Mouse (Mus musculus): ENCODE data around the gene Armh1.

Armh1 gene

DNA sequence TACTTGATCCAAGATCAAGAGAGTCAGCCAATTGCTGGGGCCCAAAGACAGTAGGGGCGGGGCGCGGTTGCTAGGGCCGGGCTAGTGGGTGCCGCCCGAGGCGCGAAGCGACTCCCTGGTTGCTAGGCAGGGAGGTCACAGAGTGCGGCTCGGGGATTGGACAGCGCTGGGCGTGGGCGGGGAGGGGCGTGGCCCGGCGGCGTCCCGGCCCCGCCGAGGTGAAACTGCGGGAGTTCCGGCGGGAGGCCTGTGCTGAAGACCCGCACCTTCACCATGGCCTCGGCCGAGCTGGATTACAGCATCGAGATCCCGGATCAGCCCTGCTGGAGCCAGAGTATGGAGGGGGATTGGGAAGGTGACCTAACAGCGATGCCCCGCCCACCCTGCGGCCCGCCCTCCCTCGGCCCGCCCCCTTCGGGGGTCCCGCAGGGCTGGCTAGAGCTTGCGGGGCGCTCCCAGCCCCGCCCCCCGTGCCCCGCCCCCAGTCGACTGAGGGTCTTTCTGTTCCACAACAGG lies at the start of gene Armh1, which contains the start of gene Tmem53:
Gene Armh1 (minus strand): TSS at position 325 of the 516 bp plus-strand sequence.
Gene Tmem53 (plus strand): TSS at position 151 of the 516 bp plus-strand sequence.
- DNase-seq (ENCODE audit: low spot score), result peak; percentile 93

DNA sequence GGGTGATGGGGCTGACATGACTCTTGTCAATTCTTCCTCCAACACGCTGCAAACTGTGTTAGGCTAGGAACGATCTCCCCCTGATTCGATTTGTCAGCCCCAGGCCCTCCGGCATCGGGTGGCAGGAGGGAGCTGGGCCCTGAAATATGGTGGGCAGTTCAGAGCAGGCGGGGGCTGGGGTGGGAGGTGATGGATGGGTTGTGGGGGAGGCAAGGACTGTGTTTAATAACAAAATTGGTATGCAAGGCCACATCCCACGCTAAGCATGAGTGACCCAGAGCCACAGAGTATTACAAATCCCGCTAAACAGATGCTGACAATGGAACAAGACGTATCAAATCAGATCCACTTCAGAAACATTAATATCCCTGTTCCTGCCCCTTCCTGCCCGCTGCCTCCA lies 48.0 kb upstream of the Armh1 start:
- no peak for DNase-seq (ENCODE audit: low spot score)

DNA sequence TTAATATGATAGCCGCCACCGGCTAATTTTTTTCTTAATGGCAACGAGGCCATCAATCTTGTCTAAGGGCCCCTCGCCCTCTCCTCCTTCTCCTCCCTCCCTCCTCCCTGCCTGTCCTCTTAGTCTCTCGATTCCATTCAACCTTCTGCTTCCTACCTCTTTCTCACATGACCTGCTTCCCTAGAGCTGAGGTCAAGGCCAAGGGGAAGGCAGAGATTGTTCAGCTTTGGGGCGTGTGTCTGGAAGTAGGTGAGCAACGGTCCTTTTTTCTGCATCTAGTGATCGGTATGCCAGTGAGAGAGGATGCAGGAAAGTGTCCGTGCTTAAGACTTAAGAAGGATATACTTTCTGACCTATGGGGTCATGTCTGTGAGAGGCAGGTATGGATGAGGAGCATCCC lies 45.9 kb upstream of the Armh1 start:
- DNase-seq (ENCODE audit: low spot score), result no peak

DNA sequence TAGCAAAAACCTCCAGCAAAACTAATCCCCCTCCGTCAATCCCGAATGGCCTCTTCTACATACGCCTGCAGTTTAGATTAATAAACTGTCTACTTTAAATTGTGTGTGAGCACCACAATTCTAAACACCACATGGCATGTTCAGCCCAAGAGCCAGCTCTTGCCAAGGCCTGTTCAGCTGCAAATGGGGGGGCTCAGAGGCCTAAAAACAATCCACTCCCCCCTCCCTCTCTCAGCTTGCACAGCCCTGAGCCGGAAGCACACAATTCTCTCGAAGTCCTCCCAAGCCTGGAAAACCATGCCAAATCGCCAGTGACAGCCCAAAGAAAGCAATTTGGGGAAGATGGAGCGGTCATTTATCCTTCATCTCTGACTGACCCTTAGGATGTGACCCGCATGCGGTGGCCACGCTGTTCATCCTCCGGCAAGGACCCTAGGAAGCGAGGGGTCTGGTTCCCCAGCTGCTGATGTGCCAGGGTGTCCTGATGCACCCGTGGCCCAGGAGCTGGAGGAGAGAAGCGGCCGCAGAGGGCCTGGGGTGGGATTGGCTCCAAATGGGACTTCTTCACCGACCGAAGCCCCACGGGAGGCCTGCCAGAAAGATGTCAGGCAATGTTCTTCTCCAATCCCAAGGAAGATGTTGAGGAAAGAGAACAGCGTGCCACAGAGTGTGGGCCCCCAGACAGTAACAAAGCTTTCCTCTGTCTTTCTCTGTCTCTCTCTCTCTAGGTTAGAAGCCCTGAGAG lies 45.1 kb upstream of the Armh1 start:
- DNase-seq (ENCODE audit: low spot score), result no peak

DNA sequence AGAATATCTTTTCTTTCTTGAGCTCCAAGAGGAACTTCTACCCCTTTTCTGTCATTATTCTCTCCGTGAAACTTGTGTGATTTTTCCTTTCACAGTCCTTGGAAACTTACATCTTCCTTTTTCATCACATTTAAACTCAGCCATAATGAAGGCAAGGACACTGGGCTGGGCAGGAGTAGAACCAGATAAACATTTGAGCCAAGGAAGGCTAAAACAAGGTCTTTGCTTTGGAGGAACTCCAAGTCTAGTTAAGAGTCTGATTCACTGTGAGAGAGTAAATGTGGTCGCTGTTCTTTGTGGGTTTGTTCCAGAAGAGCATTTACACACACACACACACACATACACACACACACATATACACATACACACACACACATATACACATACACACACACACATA lies 39.8 kb upstream of the Armh1 start:
- no peak for DNase-seq (ENCODE audit: low spot score)

DNA sequence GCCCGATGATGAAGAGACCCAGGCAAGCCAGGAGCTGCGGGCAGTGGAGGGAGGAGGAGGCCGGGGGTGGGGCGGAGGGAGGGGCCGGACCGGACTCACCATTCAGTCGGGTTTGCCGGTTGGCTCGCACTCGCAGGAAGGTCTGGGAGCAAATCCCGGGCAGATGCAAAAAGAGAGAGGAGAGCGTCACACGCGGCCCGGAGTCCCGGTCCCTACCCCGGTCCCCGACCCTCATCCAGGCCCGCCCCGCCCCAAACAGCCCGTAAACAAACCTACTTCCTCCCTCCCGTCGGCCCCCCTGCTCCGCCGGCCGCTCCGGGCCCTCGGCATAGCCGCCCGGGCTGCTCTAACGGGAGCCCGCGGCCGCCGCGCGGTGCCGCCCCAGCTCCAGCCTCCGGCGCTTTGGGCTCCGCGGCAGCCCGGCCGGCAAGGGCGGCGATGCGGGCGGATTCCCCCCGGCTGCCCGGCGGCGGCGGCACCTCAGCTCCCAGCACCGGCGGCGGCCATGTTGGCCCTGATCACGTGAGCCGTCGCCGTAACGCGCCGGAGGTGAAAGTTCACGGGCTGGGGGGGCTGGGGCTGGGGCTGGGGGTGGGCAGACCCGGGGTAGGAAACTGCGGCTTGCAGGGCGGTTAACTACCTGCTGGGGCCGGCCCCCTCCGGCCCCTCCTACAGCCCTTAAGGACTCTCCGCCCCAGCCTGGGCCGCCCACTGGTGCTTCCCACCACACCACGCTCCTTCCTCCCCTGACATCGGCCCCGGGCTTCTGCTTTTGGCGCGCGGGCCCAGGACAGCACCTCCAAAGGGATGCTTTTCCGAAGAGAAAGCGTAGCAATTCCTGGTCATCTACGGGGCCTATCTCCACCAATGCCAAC lies 37.2 kb upstream of the Armh1 start:
- peak; percentile 72 for DNase-seq (ENCODE audit: low spot score)

DNA sequence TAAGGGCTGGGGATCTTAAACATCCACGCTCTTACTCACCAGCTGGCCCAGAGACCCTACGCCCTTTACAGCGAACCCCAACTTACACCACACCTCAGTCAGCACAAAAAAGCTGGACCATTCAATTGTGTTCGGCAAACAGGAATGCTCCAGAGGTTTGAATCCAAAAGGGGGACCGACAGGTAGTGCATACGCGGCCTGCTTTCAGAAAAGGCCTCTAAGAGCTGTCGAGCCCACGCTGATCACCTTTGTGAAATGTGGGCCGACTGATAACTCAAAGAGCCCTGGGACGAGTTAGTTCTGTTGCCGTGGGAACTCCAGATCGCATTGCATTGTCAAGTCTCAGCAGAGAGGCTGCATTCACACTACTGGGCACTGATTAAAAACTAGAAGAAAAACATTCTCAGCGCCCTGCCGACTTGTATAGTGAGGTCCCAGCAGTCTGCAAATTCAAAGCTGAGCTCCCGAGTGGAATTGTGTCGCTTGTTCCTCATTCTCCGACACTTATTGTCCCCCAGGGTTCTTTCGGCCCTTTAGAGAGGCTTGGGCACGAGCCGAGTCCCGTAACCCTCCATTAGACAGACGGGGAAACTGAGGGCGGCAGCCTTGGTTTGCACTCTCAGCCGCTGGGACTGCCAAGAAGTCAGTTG lies 36.5 kb upstream of the Armh1 start:
- no peak for DNase-seq (ENCODE audit: low spot score)

DNA sequence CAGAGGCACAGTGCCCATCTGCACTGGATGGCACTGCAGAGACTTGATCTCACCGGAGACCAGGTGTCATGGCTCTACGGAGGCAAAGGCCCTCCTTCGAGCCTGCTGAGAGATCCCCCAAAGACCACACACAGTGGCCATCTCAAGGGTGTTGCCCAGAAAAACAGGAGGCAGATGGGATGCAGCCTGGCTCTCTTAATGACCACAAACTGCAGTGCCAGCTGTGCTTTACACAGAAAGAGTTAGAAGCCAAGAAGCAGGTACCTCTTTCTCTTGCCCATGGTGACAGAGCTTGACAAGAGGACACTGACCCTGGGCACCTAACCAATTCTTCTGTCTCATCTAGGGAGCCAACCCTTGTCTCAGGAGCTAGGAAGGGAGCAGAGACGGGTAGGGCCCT lies 32.4 kb upstream of the Armh1 start:
- DNase-seq (ENCODE audit: low spot score), result no peak

DNA sequence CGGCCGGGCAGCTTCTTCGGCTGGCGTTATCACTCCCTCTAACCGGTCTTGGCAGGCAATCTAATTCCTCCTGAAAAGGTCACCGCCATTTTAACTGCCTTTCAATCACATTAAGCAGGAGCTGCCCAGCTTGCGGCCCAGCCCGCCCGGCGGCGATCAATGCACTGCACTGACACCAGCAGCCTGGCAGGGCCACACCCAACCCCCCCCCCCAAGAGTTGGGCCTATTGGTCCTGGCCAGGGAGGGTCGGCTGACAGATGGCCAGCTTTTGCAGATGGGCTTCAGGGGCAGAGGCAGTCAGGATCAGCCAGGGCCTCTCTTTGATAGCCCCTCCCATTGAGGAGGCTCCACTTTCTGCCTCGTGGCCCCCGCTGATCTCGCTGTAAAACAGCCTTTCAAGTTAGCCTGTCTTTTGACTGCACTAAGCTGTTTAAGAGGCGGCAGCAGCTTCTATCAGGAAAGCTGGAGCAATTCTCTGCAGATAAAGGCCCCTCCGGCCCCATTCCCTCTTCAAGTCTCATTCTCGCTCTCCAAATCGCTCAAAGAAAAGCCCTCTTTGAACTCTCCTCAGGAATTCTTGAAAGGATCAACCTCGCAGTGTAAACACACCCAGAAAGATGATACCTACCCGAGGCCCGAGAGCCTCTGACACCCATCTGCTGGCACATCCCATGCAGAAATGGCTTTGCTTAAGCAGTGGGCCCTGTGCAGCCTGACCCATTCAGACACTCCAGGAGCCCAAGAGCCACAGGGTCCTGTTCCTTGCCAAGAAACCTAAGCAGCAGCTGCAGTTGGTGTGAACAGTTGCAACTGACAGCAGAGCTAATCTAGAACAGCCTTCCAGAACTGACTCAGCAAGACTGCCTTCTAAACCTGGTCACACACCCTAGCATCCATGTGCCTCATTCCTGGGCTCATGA lies 31.6 kb upstream of the Armh1 start:
- DNase-seq (ENCODE audit: low spot score), result no peak

DNA sequence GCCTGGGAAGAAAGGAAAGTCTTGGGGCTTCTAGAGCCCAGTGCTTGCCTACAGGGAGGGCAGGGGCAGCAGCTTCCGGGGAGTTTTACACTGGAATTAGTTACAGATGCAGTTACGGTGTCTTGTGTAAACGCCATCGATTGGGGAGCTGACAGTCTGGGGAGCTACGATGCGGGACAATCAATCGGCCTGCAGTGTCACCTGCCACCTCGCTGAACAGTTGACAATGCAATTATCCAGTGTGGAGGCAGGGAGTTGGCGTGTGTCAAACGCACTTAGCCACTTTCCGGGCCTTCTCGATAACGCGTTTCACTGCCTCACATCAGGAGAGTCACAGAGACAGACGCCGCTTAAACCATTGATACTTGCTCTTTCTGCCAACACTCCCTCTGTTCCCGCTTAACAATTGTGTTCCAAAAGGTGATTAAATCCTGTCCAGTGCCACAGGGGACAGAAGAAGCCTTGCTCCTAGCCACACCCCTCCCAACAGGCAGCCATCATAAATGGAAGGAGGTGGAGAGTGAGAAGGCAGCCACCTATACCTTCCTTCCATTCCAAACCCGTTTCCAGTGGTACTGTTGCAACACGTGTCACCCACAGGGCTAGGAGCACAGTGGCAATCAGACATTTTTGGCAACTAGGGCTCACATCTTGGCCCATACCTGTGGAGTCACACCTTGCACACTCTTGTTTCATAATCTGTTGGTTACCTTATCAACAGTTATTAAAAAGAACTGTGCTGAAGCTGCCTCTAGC lies 29.3 kb upstream of the Armh1 start:
- no peak for DNase-seq (ENCODE audit: low spot score)

DNA sequence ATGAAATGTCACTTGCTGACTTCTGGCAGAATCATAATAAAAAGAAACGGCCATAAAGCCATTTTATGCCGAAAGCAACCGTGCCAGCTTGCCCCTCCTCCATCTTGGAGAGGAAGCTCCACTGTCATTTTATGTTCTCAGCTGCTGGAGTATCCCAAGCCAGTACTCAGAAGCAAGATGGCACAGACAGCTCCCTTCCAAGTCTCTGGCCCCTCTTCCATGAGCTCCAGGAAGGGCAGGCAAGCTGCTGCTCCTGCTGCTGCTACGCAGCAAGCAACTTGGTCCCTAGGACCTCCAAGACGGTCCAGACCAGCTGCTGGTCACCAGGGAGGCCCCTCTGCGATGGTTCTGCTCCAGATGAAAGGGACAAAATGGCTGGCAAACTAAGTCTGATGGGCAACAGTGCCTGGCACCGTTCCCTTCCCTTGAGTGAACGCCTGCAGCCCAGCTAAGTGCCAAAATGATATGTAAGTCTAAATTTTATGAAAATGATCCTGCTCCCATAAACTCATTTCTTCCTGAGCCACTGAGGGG lies 28.5 kb upstream of the Armh1 start:
- no peak for DNase-seq (ENCODE audit: low spot score)

DNA sequence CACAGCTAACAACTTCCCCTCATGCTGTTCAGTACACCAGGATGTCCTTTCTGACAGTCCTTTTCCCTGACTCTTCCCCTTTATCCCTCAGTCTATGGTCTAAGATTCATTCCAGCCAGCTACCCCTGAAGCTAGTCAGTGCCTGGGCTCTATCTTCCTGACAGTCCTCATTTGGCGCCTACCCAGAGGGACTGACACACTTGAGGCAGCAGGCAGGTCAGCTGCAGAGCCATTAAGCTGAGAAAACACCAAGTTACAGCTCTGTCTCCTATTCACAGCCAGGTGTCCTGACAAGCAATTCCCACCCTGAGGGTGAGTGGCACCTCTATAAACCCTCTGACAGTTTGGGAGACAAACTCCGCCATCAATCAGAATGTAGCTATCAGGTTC lies 27.3 kb upstream of the Armh1 start:
- DNase-seq (ENCODE audit: low spot score), result no peak

DNA sequence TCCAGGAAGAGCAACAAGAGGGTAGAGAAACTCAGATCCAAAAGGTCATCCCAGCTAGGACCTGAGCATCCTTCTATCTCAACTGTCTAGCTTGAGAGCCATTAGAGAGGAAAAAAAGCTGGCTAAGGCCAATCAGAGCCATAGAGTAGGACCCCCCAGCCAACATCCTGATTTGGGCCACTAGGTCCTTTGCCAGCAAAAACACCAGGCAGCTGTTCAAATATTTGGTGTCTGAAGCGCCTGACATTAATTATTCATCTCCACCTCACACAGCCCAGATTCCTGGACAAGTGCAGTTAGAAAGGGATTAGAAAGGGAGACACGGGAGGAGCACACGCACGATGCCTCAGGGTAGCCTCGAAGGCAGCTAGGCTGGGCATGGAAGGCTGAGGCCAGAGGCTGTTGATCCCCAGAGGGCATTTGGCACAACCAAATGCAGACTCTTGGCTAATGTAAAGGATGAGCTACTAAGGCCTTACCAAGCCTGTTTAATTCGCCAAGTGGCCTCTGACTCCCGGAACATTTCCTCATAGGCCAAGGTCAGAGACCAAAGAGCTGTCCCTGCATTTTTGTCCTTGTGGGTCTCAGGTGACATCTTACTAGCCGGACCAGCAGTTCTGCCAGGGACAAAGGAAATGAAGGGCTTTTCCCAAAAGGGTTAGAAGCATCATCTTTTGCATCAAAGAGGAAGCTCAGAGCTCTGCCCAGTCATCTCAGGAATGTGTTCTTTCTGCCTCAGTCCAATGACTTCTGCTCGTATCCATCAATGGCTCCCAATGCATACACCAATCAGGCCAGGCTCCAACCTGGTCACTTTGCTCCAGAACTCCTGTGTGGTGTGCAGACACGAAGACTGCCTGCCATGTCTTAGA lies 26.7 kb upstream of the Armh1 start:
- no peak for DNase-seq (ENCODE audit: low spot score)

DNA sequence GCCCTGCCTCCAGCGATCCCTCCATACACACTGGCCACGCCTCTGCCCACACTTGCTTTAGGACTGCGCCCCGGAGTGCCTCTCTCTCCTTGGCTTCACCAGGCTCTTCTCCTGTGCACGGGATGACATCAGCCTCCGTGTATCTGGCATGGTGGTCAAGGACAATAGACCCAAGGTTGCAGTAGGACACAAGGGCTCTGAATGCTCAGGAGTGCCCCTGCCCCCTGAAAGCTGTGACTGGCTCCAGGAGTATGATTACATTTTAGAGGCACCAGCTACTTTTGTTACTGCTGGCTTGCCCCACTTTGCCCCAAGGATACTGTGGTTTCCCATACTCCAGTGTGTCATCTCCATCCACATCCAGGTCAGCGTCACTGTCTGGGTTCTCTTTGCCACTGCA lies 25.8 kb upstream of the Armh1 start:
- no peak for DNase-seq (ENCODE audit: low spot score)

DNA sequence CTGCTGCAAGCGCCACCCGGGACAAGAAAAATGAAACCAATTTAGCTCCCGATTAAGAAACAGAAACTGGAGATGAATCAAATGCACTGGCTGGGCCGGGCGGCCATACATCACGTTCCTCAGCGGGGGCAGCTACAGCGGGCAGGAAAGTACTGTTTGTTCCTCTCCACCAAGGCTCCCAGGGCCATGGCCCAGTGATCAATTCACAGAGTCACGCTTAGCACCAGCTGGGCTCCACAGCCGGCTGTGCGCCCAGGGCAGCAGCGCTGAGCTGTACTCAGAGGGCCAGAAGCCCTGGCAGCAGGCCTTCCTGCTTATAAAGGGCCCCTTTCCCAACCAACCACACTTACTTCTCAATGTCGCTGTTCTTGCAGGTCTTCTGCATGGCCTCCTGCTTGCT lies 25.1 kb upstream of the Armh1 start:
- peak; percentile 41 for DNase-seq (ENCODE audit: low spot score)

DNA sequence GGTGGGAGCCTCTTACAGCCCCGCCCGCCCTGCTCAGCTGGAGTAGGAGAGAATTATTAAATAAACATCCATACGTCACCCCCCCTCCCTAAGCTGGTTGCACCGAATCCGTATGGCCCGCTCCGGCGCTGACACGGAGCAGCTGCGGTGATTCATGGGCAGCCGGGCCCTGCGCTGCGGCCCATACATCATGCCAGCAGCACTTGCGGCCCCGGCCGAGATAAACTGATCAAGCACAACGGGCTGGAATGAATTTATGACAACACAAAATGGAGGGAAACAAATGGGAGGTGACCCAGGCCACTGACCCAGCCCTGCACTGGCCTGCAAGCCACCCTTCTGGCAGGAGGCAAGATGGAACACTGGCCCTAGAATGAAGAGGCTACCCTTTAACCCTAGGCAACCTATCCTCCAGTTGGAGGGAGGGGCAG lies 24.4 kb upstream of the Armh1 start:
- DNase-seq (ENCODE audit: low spot score), result no peak

DNA sequence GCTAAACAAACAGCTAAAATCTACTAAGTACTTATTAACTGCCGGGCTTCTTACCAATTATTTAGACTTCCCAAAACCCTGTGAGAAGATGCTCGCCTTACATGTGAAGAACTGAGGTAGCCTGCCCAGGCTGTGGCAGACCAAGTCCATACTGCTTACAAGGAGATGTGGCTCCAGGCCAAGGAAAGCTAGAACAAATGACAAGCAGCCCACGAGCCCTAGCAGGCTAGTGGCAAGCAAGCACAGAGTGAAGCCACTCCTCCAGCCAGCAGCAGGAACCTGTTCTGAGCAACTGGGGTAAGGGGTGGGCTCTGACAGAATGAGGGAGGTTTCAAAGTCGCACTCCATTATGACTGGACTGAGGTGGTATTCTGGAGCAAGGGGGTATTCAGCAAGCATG lies 22.8 kb upstream of the Armh1 start:
- DNase-seq (ENCODE audit: low spot score), result no peak

DNA sequence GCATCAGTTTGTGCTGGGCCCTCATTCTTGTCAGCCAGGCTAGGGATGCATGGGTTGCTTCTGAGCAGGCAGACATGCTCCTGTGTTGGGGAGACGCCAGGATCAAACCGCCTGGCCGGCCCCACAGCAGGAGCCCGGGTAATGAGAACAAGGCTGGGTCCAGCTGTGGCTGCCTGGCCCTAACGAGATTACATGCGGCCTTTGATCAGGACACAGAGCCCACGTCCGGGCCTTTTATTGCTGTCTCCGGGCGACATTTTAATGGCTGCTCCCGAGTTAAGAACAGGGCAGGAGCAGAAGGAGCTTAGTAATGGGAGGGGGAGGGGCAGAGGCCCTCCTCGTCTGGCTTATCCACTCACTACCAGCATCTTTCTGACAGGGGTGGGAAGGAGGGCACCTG lies 20.5 kb upstream of the Armh1 start:
- DNase-seq (ENCODE audit: low spot score), result no peak

DNA sequence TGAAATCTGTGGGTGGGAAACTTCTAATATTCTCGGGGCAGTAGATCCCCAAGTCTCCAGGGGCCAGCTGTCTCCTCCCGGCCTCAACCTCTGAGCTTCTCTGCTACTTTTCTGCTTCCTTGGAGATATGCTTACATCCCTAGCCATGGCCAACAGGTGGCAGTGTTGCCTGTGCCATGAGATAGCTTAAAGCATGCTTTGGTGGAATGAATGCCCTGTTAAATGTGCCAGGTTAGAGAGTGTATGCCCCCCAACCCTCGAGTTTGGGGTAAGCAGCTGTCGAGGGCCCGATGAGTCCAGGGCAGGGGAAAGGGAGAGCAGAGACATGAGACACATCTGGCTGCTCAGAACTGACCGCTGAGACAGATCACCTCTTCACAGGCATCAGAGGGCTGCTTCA lies 18.4 kb upstream of the Armh1 start:
- peak; percentile 75 for DNase-seq (ENCODE audit: low spot score)

All from lung, postnatal 25 days (tissue).